Mouse (Mus musculus): ENCODE measurements at regions not wholly inside any gene's neighbourhood (a gene's known extent, or its start where the extent isn't known, plus 50 kb on each side); places are given as distances from the start of the nearest gene placed in this dataset.

DNA sequence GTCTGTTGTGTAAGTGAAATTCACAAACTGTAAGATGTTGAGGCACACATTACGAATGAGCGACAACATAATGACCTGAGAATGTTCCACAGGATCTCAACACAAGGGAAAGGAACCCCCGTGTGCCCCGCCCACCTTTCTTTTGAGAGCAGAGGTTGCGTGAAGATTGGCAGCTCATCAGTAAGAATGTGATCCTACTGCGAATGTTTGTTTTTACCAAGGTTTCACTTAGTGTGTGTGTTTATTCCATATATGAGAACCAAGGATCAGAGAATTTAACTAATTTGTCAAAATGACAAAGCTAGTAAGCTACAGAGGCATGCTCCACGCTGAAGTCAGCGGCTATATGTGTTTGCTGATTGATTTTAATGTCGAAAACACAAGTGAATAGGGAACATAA lies 321.5 kb upstream of the Zeb2 start:
- TF ChIP-seq CTCF (conservative IDR thresholded peaks at IDR 0.05; ENCODE audit: insufficient read depth, insufficient read length, low read depth, low read length) (no peak), POLR2A (IDR thresholded peaks at IDR 0.05; ENCODE audit: low read depth, low read length) (no peak)

All from kidney, adult 2 months (tissue).